Mouse (Mus musculus) olfactory bulb, adult 2 months (tissue): ENCODE data around the gene F2r.

Source experiments
- CTCF ChIP-seq: fragments of 200-500 bp; IDR thresholded peaks from 2 replicates; pipeline ENCODE4 v1.5.1; 2012; ENCODE audit warnings: low read depth, mild to moderate bottlenecking, low read length, moderate library complexity; ENCODE audit not compliant: insufficient read depth
- POLR2A ChIP-seq: fragments of 200-500 bp; IDR thresholded peaks from 2 replicates; pipeline ENCODE4 v1.6.1; 2012; ENCODE audit warnings: mild to moderate bottlenecking, low read depth, low read length, moderate library complexity; ENCODE audit not compliant: insufficient read depth

GRCm38 (mm10) chr13:95655284-95655683 is 37.0 kb upstream of the F2r start:
- TF ChIP-seq POLR2A (no peak), CTCF (no peak)
